Mouse (Mus musculus): ENCODE data around the gene Pcgf2. TPM values are rescaled to one million over a fixed set of nuclear protein-coding genes. Genes with fewer than 3 reads are reported as not detected.
"Not testable (repeated sequence)": the region's sequence is repeated elsewhere in the genome, so short reads cannot be mapped to it uniquely, and the experiment has no call there.

Pcgf2 gene
- total RNA-seq (2021), result 1 to 10 TPM in 1 of 2 experiments, under 1 TPM in 1; 0.96 to 2.3 TPM
- long read RNA-seq, experiment 1, partial matches to known transcripts, result 0 of 1 reads
- long read RNA-seq, experiment 1, other reads (novel, unspliced or antisense), result 1 of 1 reads
- long read RNA-seq, experiment 2, partial matches to known transcripts, result 2 of 3 reads
- long read RNA-seq, experiment 2, other reads (novel, unspliced or antisense), result 1 of 3 reads

GRCm38 (mm10) chr11:97700003-97700745 lies at the start of gene Pcgf2:
Gene Pcgf2 (minus strand): TSS chr11:97700497.
- DNase-seq (ENCODE audit: low spot score), result peak; percentile 76

- no peak for DNase-seq (ENCODE audit: low spot score)
Observed at GRCm38 (mm10) chr11:97748496-97748895, 48.2 kb upstream of the Pcgf2 start.

- DNase-seq (ENCODE audit: low spot score), result no peak
Observed at GRCm38 (mm10) chr11:97747773-97748172, 47.5 kb upstream of the Pcgf2 start.

GRCm38 (mm10) chr11:97745331-97745721 lies 45.0 kb upstream of the Pcgf2 start:
- DNase-seq (ENCODE audit: low spot score), result no peak

- peak; percentile 99 for DNase-seq (ENCODE audit: low spot score)
Observed at GRCm38 (mm10) chr11:97744718-97745330, 44.5 kb upstream of the Pcgf2 start.

GRCm38 (mm10) chr11:97744063-97744717 lies 43.9 kb upstream of the Pcgf2 start, which contains the start of gene Pip4k2b:
Gene Pip4k2b (minus strand): TSS chr11:97744704.
- DNase-seq (ENCODE audit: low spot score), result no peak

- no peak for DNase-seq (ENCODE audit: low spot score)
Observed at GRCm38 (mm10) chr11:97743423-97743822, 43.1 kb upstream of the Pcgf2 start.

GRCm38 (mm10) chr11:97742591-97742990 lies 42.3 kb upstream of the Pcgf2 start:
- no peak for DNase-seq (ENCODE audit: low spot score)

GRCm38 (mm10) chr11:97742157-97742556 lies 41.9 kb upstream of the Pcgf2 start:
- no peak for DNase-seq (ENCODE audit: low spot score)

- DNase-seq (ENCODE audit: low spot score), result no peak
Observed at GRCm38 (mm10) chr11:97740190-97740589, 39.9 kb upstream of the Pcgf2 start.

GRCm38 (mm10) chr11:97739155-97739554 lies 38.9 kb upstream of the Pcgf2 start:
- no peak for DNase-seq (ENCODE audit: low spot score)

- no peak for DNase-seq (ENCODE audit: low spot score)
Observed at GRCm38 (mm10) chr11:97738703-97739102, 38.4 kb upstream of the Pcgf2 start.

- peak; percentile 52 for DNase-seq (ENCODE audit: low spot score)
Observed at GRCm38 (mm10) chr11:97737600-97737999, 37.3 kb upstream of the Pcgf2 start.

GRCm38 (mm10) chr11:97736645-97737044 lies 36.3 kb upstream of the Pcgf2 start:
- no peak for DNase-seq (ENCODE audit: low spot score)

- DNase-seq (ENCODE audit: low spot score), result not testable (repeated sequence)
Observed at GRCm38 (mm10) chr11:97734810-97735209, 34.5 kb upstream of the Pcgf2 start.

- DNase-seq (ENCODE audit: low spot score), result no peak
Observed at GRCm38 (mm10) chr11:97733689-97734088, 33.4 kb upstream of the Pcgf2 start.

- no peak for DNase-seq (ENCODE audit: low spot score)
Observed at GRCm38 (mm10) chr11:97728730-97729129, 28.4 kb upstream of the Pcgf2 start.

- DNase-seq (ENCODE audit: low spot score), result no peak
Observed at GRCm38 (mm10) chr11:97728311-97728710, 28.0 kb upstream of the Pcgf2 start.

- no peak for DNase-seq (ENCODE audit: low spot score)
Observed at GRCm38 (mm10) chr11:97723709-97724108, 23.4 kb upstream of the Pcgf2 start.

- DNase-seq (ENCODE audit: low spot score), result no peak
Observed at GRCm38 (mm10) chr11:97721338-97721737, 21.0 kb upstream of the Pcgf2 start.

GRCm38 (mm10) chr11:97719041-97719440 lies 18.7 kb upstream of the Pcgf2 start:
- no peak for DNase-seq (ENCODE audit: low spot score)

GRCm38 (mm10) chr11:97718281-97718860 lies 18.1 kb upstream of the Pcgf2 start:
- DNase-seq (ENCODE audit: low spot score), result no peak

Measured in gastrocnemius, adult 18-20 months (tissue).